In the genomic region with DNA sequence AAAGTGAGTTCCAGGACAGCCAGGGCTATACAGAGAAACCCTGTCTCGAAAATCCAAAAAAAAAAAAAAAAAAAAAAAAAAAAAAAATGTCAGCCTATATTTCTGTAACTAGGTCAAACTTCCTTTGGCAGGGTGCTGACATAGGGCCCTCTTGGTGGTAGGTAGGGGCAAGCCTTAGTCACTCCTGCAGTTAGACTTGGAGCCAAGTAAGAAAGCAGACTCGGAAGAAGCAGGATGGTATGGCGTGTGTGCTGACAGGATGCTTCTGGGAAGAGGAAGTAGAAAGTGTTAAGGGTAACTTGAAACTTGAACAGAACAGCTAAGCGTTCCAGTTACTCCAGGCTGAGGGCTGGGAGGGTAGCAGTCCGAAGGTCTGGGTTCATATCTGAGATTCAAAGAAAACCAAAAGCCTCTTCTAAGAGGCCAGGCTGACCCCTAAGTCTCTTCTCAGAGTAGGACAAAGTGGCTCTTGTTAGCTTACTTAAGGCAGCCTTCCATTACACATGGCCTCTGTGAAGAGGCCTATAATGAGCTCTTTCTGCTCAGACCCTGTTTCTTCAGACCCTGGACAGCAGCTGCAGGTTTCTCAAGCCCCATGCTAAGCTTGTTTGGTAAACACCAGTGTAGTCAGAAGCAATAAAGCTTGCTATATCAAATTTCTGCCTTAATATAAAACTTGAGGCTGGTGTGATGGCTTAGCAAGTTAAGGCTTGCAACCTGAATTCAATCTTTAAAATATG, we compare ENCODE assay signal across 10 mouse cellular contexts. TPM values are rescaled to one million over a fixed set of nuclear protein-coding genes. Genes with fewer than 3 reads are reported as not detected.
DNase-seq lines count a peak whose midpoint lies in the region; ATAC-seq and TF ChIP-seq lines count a peak whose summit lies in the region.
"Had no signal": no experiment of that assay in that cellular context is flagged by ENCODE, and none has a peak within 500 bp of the region (broad histone marks: within the 10 kb centered on the region; RNA-seq: fewer than 3 reads in every experiment).

No protein-coding gene starts in this region.

- no peak for ATAC-seq in heart, embryonic 16.5 days (replicated peaks; ENCODE audit: extremely low read depth, insufficient read depth, low FRiP score)
- ATAC-seq in neural tube, embryonic 13.5 days (ENCODE audit: low read depth) = no peak
- ATAC-seq in limb, embryonic 13.5 days (ENCODE audit: low FRiP score, low read depth) = peak; percentile 15; the same call in 1 of the 2 replicates
- ATAC-seq in stomach, postnatal 0 days (ENCODE audit: low FRiP score, low TSS enrichment) = no peak

- no peaks in the 10 kb centered on the region for H3K9me3 ChIP-seq in heart, embryonic 16.5 days (replicated peaks; ENCODE audit: control insufficient read depth, low read length)
- H3K9me3 ChIP-seq in neural tube, embryonic 13.5 days = no peaks in the 10 kb centered on the region
- no peaks in the 10 kb centered on the region for H3K9me3 ChIP-seq in limb, embryonic 13.5 days
- no peaks in the 10 kb centered on the region for H3K9me3 ChIP-seq in stomach, postnatal 0 days (ENCODE audit: control insufficient read depth, low read length)
- H3K9me3 ChIP-seq: G1E had no signal

- H3K27ac ChIP-seq in heart, embryonic 16.5 days (ENCODE audit: low read length) = peak overlapping the region; percentile 73
- peak overlapping the region; percentile 42; the same call in 1 of the 2 replicates for H3K27ac ChIP-seq in neural tube, embryonic 13.5 days (replicated peaks)
- H3K27ac ChIP-seq in limb, embryonic 13.5 days = peak overlapping the region; percentile 29; the same call in 1 of the 2 replicates
- peak overlapping the region; percentile 40; the same call in 1 of the 2 replicates for H3K27ac ChIP-seq in stomach, postnatal 0 days (replicated peaks)

- no peak overlapping the region for H3K4me2 ChIP-seq in heart, embryonic 16.5 days (ENCODE audit: low read depth, low read length)
- H3K4me2 ChIP-seq in neural tube, embryonic 13.5 days = no peak overlapping the region
- no peak overlapping the region for H3K4me2 ChIP-seq in limb, embryonic 13.5 days (replicated peaks)
- no peak overlapping the region for H3K4me2 ChIP-seq in stomach, postnatal 0 days (replicated peaks; ENCODE audit: low read depth)

- no peak for DNase-seq in heart, postnatal 36 days
- no peak for DNase-seq in neural tube, embryonic 10.5 days (ENCODE audit: extremely low spot score, low spot score)
- no peak for DNase-seq in stomach, postnatal 0 days (ENCODE audit: low spot score)
- no peak for DNase-seq in urinary bladder, adult 18-20 months (ENCODE audit: low spot score in 2 of 2)
- DNase-seq in adrenal gland, adult 18-20 months (ENCODE audit: low spot score in 2 of 2) = no peak
- DNase-seq: thymus, postnatal 25 days had no signal

- peaks cover 13% of the 10 kb centered on the region; the same call in 1 of the 2 replicates for H3K4me1 ChIP-seq in heart, embryonic 16.5 days (ENCODE audit: control insufficient read depth, insufficient read depth, low read length)
- H3K4me1 ChIP-seq in neural tube, embryonic 13.5 days (replicated peaks) = peaks cover 11% of the 10 kb centered on the region
- H3K4me1 ChIP-seq in limb, embryonic 13.5 days = peaks cover 4% of the 10 kb centered on the region; the same call in 1 of the 2 replicates
- H3K4me1 ChIP-seq in stomach, postnatal 0 days (replicated peaks; ENCODE audit: control insufficient read depth, insufficient read depth) = no peaks in the 10 kb centered on the region

- H3K9ac ChIP-seq in heart, embryonic 16.5 days (ENCODE audit: low read length) = no peak overlapping the region
- no peak overlapping the region for H3K9ac ChIP-seq in neural tube, embryonic 13.5 days
- no peak overlapping the region for H3K9ac ChIP-seq in limb, embryonic 13.5 days
- no peak overlapping the region for H3K9ac ChIP-seq in stomach, postnatal 0 days (ENCODE audit: low read length)

- intact Hi-C loops in heart, postnatal 36 days (cut with DNase I) = no loop called here

- peaks cover 68% of the 10 kb centered on the region for H3K36me3 ChIP-seq in heart, embryonic 16.5 days (ENCODE audit: control insufficient read depth, insufficient read depth)
- H3K36me3 ChIP-seq in neural tube, embryonic 13.5 days = peaks cover 94% of the 10 kb centered on the region
- peaks cover 90% of the 10 kb centered on the region for H3K36me3 ChIP-seq in limb, embryonic 13.5 days
- peaks cover 23% of the 10 kb centered on the region for H3K36me3 ChIP-seq in stomach, postnatal 0 days (ENCODE audit: control insufficient read depth, insufficient read depth, low read length)

- H3K27me3 ChIP-seq in heart, embryonic 16.5 days (ENCODE audit: control insufficient read depth, insufficient read depth, low read length) = no peaks in the 10 kb centered on the region
- no peaks in the 10 kb centered on the region for H3K27me3 ChIP-seq in neural tube, embryonic 13.5 days
- no peaks in the 10 kb centered on the region for H3K27me3 ChIP-seq in limb, embryonic 13.5 days
- H3K27me3 ChIP-seq in stomach, postnatal 0 days (ENCODE audit: control insufficient read depth, insufficient read depth, low read length) = no peaks in the 10 kb centered on the region

- TF ChIP-seq EP300 in stomach, postnatal 0 days (optimal IDR thresholded peaks at IDR 0.05) = no peak

- TF ChIP-seq CTCF in stomach, postnatal 0 days (IDR thresholded peaks at IDR 0.05; ENCODE audit: low read depth) = no peak

- no peak overlapping the region for H3K4me3 ChIP-seq in heart, embryonic 16.5 days (ENCODE audit: low read length)
- no peak overlapping the region for H3K4me3 ChIP-seq in neural tube, embryonic 13.5 days
- H3K4me3 ChIP-seq in limb, embryonic 13.5 days = no peak overlapping the region
- H3K4me3 ChIP-seq in stomach, postnatal 0 days (ENCODE audit: low read depth, low read length) = no peak overlapping the region

- 59% methylated on average over 5 of the region's 5 CpGs for WGBS in heart, embryonic 16.5 days
- WGBS in neural tube, embryonic 13.5 days = 74% methylated on average over 4 of the region's 5 CpGs
- WGBS in limb, embryonic 13.5 days = 76% methylated on average over 5 of the region's 5 CpGs
- WGBS in stomach, postnatal 0 days = 79% methylated on average over 4 of the region's 5 CpGs

RNA-seq across cellular contexts. Expression of a gene that starts 17.0 kb away (rescaled TPM):
- 30.7 and 31.8 TPM in 2 replicates for polyA plus RNA-seq in heart, embryonic 16.5 days (2015; fragmentation: Nextera tagmentation; extraction: Ambion mirVana)
- 10 to 100 TPM; 41.8 to 47.5 TPM for total RNA-seq in heart, postnatal 36 days (2021)
- 28.4 and 29.3 TPM in 2 replicates for polyA plus RNA-seq in neural tube, embryonic 13.5 days (2015; fragmentation: Nextera tagmentation; extraction: Ambion mirVana)
- polyA plus RNA-seq in limb, embryonic 13.5 days (2015; fragmentation: Nextera tagmentation; extraction: Ambion mirVana) = 33.3 and 36.8 TPM in 2 replicates
- polyA plus RNA-seq in stomach, postnatal 0 days (2015; fragmentation: Nextera tagmentation; extraction: Ambion mirVana) = 8.4 and 8.6 TPM in 2 replicates
- total RNA-seq in adrenal gland, adult 18-20 months (2021) = 10 to 100 TPM; 18.9 to 20.9 TPM

RNA-seq across cellular contexts. Expression of a gene that starts 31.0 kb away (rescaled TPM):
- 194 and 228 TPM in 2 replicates for polyA plus RNA-seq in heart, embryonic 16.5 days (2015; fragmentation: Nextera tagmentation; extraction: Ambion mirVana)
- total RNA-seq in heart, postnatal 36 days (2021) = 100 to 1,000 TPM; 128 to 130 TPM
- 315 and 339 TPM in 2 replicates for polyA plus RNA-seq in neural tube, embryonic 13.5 days (2015; fragmentation: Nextera tagmentation; extraction: Ambion mirVana)
- polyA plus RNA-seq in limb, embryonic 13.5 days (2015; fragmentation: Nextera tagmentation; extraction: Ambion mirVana) = 268 TPM in 2 replicates
- 287 and 295 TPM in 2 replicates for polyA plus RNA-seq in stomach, postnatal 0 days (2015; fragmentation: Nextera tagmentation; extraction: Ambion mirVana)
- total RNA-seq in adrenal gland, adult 18-20 months (2021) = 100 to 1,000 TPM; 179 to 185 TPM
